Mouse (Mus musculus) brain, embryonic 14.5 days (tissue): ENCODE data around the gene 4930518I15Rik. TPM values are rescaled to one million over a fixed set of nuclear protein-coding genes. Genes with fewer than 3 reads are reported as not detected.

Experiments
- DNase-seq: peaks from one replicate; pipeline ENCODE4 v3.0.0-alpha.2; 2011; ENCODE audit warnings: low read depth
- CTCF ChIP-seq: fragments of 200-500 bp; IDR thresholded peaks from 2 replicates; pipeline ENCODE4 v1.5.1; 2012; ENCODE audit warnings: inconsistent platforms, mild to moderate bottlenecking, moderate library complexity, borderline replicate concordance; ENCODE audit not compliant: insufficient read depth, insufficient read length; ENCODE audit errors: extremely low read depth
- POLR2A ChIP-seq: fragments of 200-500 bp; IDR thresholded peaks from 2 replicates; pipeline ENCODE4 v1.6.1; 2012; ENCODE audit warnings: mild to moderate bottlenecking, inconsistent platforms, borderline replicate concordance; ENCODE audit not compliant: poor library complexity, insufficient read depth, insufficient read length, severe bottlenecking; ENCODE audit errors: extremely low read depth
- polyA plus RNA-seq: library from polyadenylated mRNA; depleted of rRNA; stranded (reverse); fragments of >200 nt; gene quantifications from 2 replicates; pipeline ENCODE4 v1.2.3, GENCODE M21; 2012

Gene 4930518I15Rik
- polyA plus RNA-seq, 1 experiment, result 4.6 TPM

- DNase-seq, result no peak
- TF ChIP-seq POLR2A, result no peak
- no peak for TF ChIP-seq CTCF
These were observed 12.8 kb upstream of the 4930518I15Rik start for GRCm38 (mm10) chr2:156870519-156870918.

GRCm38 (mm10) chr2:156869554-156869953 lies 11.8 kb upstream of the 4930518I15Rik start:
- no peak for DNase-seq
- no peak for TF ChIP-seq POLR2A
- no peak for TF ChIP-seq CTCF

DNA sequence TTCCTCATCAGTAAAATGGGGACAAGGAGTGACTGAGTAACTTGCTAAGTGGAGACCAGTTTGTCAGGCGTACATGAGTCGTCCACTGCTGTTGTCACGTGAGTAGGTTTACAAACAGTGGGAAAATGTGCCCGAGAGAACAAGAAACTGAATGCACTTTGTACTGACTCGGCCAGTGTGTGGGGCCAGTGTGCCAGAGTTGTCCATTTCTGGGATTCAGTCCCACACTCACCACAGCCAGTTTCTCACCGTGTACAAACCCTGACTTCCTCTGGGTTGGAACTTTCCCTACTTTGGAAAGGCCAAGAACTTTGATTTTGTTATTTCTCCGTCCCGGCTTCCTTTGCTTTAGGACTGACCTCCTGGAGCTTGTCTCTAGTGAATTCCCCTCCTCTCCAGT lies 11.2 kb upstream of the 4930518I15Rik start:
- no peak for DNase-seq
- TF ChIP-seq POLR2A (no peak), CTCF (no peak)

DNA sequence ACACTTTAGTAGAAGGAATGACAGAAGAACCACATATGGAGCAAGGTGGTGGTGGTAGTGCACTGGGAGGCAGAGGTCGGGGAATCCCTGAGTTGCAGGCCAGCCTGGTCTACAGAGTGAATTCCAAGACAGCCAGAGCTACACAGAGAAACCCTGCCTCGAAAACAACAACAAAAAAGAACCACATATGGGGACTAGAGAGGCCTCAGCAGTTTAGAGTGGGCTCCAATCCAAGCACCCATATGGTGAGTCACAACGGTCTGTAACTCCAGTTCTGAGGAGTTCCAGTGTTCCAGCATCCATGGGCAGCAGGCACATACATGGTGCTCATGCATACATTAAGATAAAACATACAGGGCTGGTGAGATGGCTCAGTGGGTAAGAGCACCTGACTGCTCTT lies 6.7 kb upstream of the 4930518I15Rik start:
- TF ChIP-seq POLR2A (no peak), CTCF (no peak)
- peak; percentile 74 for DNase-seq

DNA sequence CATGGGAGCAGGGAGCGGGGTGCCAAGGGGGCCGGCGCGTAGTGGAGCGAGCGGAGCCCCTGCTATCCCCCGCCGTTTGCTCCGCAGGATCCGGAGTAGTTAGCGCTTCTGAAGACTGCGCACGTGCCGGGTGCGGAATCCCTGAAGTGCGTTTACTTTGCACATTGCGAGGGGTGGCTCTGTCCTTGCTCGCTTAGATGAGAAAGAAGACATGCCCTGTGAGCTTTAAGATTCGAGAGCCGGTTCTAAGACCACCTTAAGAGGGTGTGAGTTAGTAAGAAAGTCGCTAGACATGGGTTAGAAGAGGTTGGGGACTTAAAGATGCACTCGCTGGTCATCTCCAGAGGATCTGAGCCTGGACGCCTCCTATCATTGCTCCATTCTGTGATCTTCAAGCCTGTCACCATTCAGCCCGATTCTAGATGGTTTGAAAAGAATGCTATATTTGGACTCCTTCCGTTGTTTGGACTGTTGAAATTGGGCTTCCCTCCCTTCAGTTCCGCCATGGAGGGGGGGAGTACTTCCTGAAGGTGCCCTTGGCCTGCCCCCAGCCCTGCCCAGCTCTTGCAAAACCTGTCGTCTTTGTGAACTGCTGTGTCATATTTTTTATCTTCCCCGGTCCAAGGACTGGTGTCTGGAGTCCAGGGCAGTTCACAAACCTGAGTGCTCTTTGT lies 5.9 kb upstream of the 4930518I15Rik start:
- TF ChIP-seq CTCF (no peak), POLR2A (no peak)
- DNase-seq, result no peak

GRCm38 (mm10) chr2:156862772-156863486 lies 5.2 kb upstream of the 4930518I15Rik start, which contains the start of gene Rab5if:
Gene Rab5if, plus strand, starts transcription at chr2:156863128.
- peak; percentile 90 for TF ChIP-seq POLR2A
- peak; percentile 44; the same call in 1 of the 2 replicates for TF ChIP-seq CTCF

GRCm38 (mm10) chr2:156862041-156862717 lies 4.4 kb upstream of the 4930518I15Rik start:
- peak; percentile 73 for DNase-seq
- no peak for TF ChIP-seq POLR2A
- no peak for TF ChIP-seq CTCF

More at GRCm38 (mm10) chr2:156862772-156863486, 5.2 kb upstream of the 4930518I15Rik start, which contains the start of gene Rab5if:
- peak; percentile 99 for DNase-seq

GRCm38 (mm10) chr2:156858671-156859070 lies 925 bp upstream of the 4930518I15Rik start:
- DNase-seq, result no peak
- TF ChIP-seq CTCF, result no peak
- no peak for TF ChIP-seq POLR2A

GRCm38 (mm10) chr2:156857385-156857791 lies 358 bp downstream of the 4930518I15Rik start:
- TF ChIP-seq CTCF (no peak), POLR2A (no peak)
- no peak for DNase-seq

GRCm38 (mm10) chr2:156856311-156856710 lies 1.4 kb downstream of the 4930518I15Rik start:
- no peak for TF ChIP-seq CTCF
- no peak for TF ChIP-seq POLR2A
- DNase-seq, result no peak
